Mouse (Mus musculus): ENCODE data around the gene Rtp3.

DNA sequence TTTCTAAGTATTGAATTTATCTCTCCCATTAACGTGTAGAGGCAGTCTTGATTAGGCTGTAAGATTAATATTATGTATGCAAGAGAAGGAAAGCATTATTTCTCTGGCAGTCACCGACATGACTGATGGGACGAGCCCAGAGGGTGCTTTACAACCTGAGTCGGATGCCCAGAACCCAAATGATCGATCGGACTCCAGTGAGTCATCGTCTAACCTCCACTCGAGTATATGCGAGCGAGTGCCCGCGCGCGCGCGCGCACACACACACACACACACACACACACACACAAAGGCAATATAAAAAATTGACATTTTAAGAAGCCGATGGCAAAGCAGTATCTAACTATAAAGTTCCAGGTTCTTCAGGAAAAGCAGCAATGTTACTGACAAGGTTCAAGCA, 45.0 kb downstream of the Rtp3 start:
- TF ChIP-seq CTCF (IDR thresholded peaks at IDR 0.05) = no peak
- TF ChIP-seq EP300 (IDR thresholded peaks at IDR 0.05) = no peak

All from lung, postnatal 0 days (tissue).